Mouse (Mus musculus) midbrain, postnatal 0 days (tissue): ENCODE results near the gene Lclat1. TPM values are rescaled to one million over a fixed set of nuclear protein-coding genes. Genes with fewer than 3 reads are reported as not detected.

Source experiments
- ATAC-seq: fragments of 200-750 bp; cut with Nextera tagmentation; 2 replicates; pipeline ENCODE4 v1.8.0; 2017; ENCODE audit warnings: moderate number of reproducible peaks, mild to moderate bottlenecking, moderate TSS enrichment, moderate library complexity; ENCODE audit not compliant: low FRiP score
- DNase-seq: peaks from one replicate; pipeline ENCODE4 v3.0.0-alpha.2; 2015; ENCODE audit warnings: low spot score
- H3K27ac ChIP-seq: fragments of 300-500 bp; sonication (generic); 2 replicates; pipeline ENCODE4 v1.5.1; 2014; ENCODE audit warnings: low read depth, mild to moderate bottlenecking, low read length, mixed read lengths
- H3K27me3 ChIP-seq: fragments of 300-500 bp; sonication (generic); 2 replicates; pipeline ENCODE4 v1.6.1; 2014; ENCODE audit warnings: low read length, control low read depth, mixed read lengths; ENCODE audit not compliant: insufficient read depth
- H3K36me3 ChIP-seq: fragments of 300-500 bp; sonication (generic); 2 replicates; pipeline ENCODE4 v1.6.1; 2014; ENCODE audit warnings: low read length, control low read depth, mixed read lengths; ENCODE audit not compliant: insufficient read depth
- H3K4me1 ChIP-seq: fragments of 300-500 bp; sonication (generic); 2 replicates; pipeline ENCODE4 v1.6.1; 2014; ENCODE audit warnings: mild to moderate bottlenecking, control low read depth, antibody characterized with exemption, low read length, mixed read lengths; ENCODE audit not compliant: insufficient read depth
- H3K4me2 ChIP-seq: fragments of 300-500 bp; sonication (generic); 2 replicates; pipeline ENCODE4 v1.6.1; 2014; ENCODE audit warnings: low read depth, mild to moderate bottlenecking, low read length, mixed read lengths; ENCODE audit not compliant: poor library complexity, severe bottlenecking
- H3K4me3 ChIP-seq: fragments of 300-500 bp; sonication (generic); 2 replicates; pipeline ENCODE4 v1.5.1; 2014; ENCODE audit warnings: low read depth, mild to moderate bottlenecking, low read length, moderate library complexity
- H3K9ac ChIP-seq: fragments of 300-500 bp; sonication (generic); replicated peaks from 2 replicates; pipeline ENCODE4 v1.6.1; 2014; ENCODE audit warnings: mild to moderate bottlenecking, low read length, moderate library complexity, mixed read lengths; ENCODE audit not compliant: poor library complexity, severe bottlenecking
- H3K9me3 ChIP-seq: fragments of 300-500 bp; sonication (generic); 2 replicates; pipeline ENCODE4 v1.6.1; 2016; ENCODE audit warnings: low read length, control low read depth
- CTCF ChIP-seq: IDR thresholded peaks from 2 replicates; pipeline ENCODE4 v1.5.1; 2016; ENCODE audit warnings: antibody characterized with exemption, mild to moderate bottlenecking
- WGBS: fragments of 180-500 bp; shearing (Covaris S2); extraction: QIAGEN DNeasy Blood & Tissue Kit; methylation state at CpG from one replicate; pipeline ENCODE4 v1.1.7; 2014; 5-methylcytosine and 5-hydroxymethylcytosine counted together
- polyA plus RNA-seq: library from polyadenylated mRNA; unstranded; fragments of >200 nt; fragmentation: Nextera tagmentation; extraction: Ambion mirVana; gene quantifications from 2 replicates; pipeline ENCODE4 v1.2.1, GENCODE M21; 2015
- total RNA-seq: library from RNA; depleted of rRNA; stranded (reverse); fragments of >200 nt; gene quantifications from 2 replicates; pipeline ENCODE4 v1.2.3, GENCODE M21; 2014

The Lclat1 gene
- total and polyA plus RNA-seq, 2 experiments from 2014 or later: 12.4 to 25.6 TPM

DNA sequence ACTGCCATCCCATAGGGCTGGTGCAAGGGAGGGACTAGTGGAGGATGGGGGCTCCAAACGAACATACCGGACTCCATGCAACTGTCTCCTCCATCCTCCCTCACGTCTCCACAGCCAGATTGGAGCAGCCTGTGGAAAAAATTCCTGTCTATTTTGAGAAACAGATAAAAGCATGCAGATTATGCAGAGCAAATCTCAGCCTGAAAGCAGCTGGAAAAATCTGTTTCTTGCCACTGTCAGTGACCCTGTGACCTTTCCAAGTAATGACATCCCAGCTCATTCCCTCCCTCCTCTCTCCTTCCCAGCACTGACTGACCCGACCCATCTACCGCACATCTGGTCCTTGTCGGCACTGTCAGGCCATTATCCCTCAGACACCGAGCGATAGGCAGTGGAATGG lies 35.5 kb upstream of the Lclat1 start:
- no peak for ATAC-seq
- no peak for DNase-seq
- Histone ChIP-seq H3K4me3 (no peak overlapping the region), H3K27ac (no peak overlapping the region), H3K27me3 (no peaks in the 10 kb centered on the region), H3K9me3 (no peaks in the 10 kb centered on the region), H3K9ac (no peak overlapping the region), H3K36me3 (no peaks in the 10 kb centered on the region), H3K4me1 (no peaks in the 10 kb centered on the region), H3K4me2 (no peak overlapping the region)
- 80% methylated on average over 8 of the region's 8 CpGs for WGBS
- no peak for TF ChIP-seq CTCF

DNA sequence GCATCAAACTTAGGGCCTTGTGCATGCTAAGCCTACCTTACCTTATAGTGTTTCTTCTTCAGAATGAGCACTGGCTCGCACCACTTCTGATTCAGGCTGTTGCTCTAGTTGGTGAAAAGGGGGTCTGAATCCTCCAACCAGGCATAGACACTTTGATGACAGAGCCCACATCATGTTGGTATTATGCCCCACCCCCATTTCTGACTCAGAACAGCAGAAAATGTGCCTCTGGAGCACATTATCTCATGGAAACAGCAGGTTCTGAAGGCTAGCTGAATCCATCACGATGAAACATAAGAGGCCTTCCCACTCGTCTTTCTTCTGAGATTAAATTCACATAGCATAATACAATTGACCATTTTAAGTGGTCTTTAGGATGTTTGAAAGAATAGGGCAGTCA lies 33.2 kb upstream of the Lclat1 start:
- H3K36me3 ChIP-seq: no peaks in the 10 kb centered on the region
- H3K4me2 ChIP-seq: no peak overlapping the region
- ATAC-seq (no peak), DNase-seq (no peak)
- no peak for TF ChIP-seq CTCF
- no peak overlapping the region for H3K27ac ChIP-seq
- H3K4me1 ChIP-seq: no peaks in the 10 kb centered on the region
- H3K4me3 ChIP-seq: no peak overlapping the region
- no peaks in the 10 kb centered on the region for H3K27me3 ChIP-seq
- H3K9ac ChIP-seq: no peak overlapping the region
- WGBS: 81% methylated on average over 3 of the region's 3 CpGs
- H3K9me3 ChIP-seq: no peaks in the 10 kb centered on the region

DNA sequence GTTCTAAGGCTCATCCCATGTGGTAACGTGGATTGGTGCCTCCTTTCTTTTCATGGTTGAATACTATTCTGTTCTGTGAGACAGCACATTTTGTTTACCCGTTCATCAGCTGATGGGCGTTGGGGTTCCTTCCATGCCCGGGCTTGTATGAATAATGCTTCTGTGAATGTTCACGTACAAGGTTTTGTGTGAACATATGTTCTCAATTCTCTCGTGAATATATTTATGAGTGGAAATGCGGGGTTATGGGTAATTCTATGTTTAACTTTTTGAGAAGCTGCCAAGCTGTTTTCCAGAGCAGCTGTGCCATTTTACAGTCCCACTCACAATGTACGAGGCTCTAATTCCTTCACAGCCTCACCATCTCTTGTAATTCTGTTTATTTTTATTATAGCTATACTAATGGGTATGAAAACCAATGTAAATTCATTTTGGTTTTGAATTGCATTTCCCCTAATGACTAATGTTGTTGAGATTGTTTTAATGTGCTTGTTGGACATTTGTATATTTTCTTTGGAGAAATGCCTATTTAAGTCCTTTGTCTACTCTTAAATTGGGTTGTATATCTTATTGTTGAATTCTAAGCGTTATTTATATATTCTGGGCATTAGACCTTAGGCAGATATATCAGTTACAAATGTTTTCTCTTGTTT lies 32.4 kb upstream of the Lclat1 start:
- Histone ChIP-seq H3K27me3 (no peaks in the 10 kb centered on the region), H3K4me3 (no peak overlapping the region), H3K4me2 (no peak overlapping the region), H3K9ac (no peak overlapping the region), H3K4me1 (no peaks in the 10 kb centered on the region), H3K27ac (no peak overlapping the region), H3K9me3 (no peaks in the 10 kb centered on the region), H3K36me3 (no peaks in the 10 kb centered on the region)
- no peak for ATAC-seq
- no peak for TF ChIP-seq CTCF
- no peak for DNase-seq
- WGBS: 80% methylated on average over 9 of the region's 9 CpGs

DNA sequence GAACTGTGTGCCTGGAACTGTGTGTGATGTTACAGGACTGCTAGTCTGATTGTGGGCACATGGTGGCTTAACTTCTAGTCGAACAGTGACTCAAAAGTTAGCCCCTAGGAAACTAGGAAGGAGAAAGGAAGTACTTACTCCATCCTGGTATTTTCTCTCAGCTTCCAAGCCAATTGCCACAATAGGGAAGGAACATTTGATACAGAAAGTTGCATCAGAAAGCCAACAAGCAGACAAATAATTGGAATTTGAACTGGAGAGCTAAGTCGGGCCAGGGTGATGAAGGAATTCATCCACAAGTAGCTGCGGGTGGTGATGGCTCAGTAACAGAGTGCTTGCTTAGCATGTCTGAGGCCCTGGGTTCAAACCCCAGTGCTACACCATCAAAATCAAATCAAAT lies 30.1 kb upstream of the Lclat1 start:
- no peak for TF ChIP-seq CTCF
- no peak overlapping the region for H3K27ac ChIP-seq

DNA sequence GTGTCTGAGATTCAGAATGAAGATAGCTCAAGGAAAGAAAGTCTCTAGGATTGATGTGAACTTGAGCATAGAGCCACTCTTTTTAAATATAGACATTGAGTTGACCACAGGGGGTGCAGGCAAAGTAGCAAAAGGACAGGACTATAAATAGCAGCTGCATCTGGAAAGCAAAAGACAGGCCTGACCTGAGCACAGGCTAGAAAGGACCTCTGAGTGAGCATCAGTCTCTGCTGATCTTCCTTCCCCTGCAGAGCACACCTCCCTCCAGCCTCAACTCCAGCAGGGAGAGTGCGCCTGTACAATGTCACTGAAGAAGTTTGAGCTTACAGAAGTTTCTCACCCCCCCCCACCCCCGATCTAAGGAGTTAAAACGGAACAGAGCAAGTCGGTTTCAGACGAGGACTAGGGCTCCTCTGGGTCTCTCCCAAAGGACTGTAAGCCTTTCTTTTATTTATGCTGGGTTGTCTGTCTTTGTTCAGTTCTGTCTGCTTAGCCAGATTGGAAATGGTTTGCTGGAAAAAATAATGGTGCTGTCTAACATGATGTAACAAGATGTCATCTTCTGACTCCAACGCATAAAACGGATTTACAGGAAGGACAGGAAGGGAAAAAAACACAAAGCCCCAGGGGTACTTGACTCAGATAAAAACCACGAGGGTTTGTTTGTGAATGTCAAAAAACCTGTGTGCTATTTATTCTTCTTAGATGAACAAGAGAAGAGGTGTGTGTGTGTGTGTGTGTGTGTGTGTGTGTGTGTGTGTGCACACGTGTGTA lies 26.2 kb upstream of the Lclat1 start:
- 39% methylated on average over 9 of the region's 9 CpGs for WGBS
- no peak for TF ChIP-seq CTCF
- no peak overlapping the region for H3K9ac ChIP-seq
- no peak overlapping the region for H3K27ac ChIP-seq
- DNase-seq: no peak
- no peak overlapping the region for H3K4me2 ChIP-seq
- no peaks in the 10 kb centered on the region for H3K27me3 ChIP-seq
- ATAC-seq: no peak
- no peaks in the 10 kb centered on the region for H3K9me3 ChIP-seq
- no peaks in the 10 kb centered on the region for H3K36me3 ChIP-seq
- no peak overlapping the region for H3K4me3 ChIP-seq
- H3K4me1 ChIP-seq: no peaks in the 10 kb centered on the region

More for the DNA sequence above, 30.1 kb upstream of the Lclat1 start:
- Histone ChIP-seq H3K4me2 (no peak overlapping the region), H3K9me3 (no peaks in the 10 kb centered on the region), H3K27me3 (no peaks in the 10 kb centered on the region), H3K4me1 (no peaks in the 10 kb centered on the region), H3K9ac (no peak overlapping the region), H3K36me3 (no peaks in the 10 kb centered on the region), H3K4me3 (no peak overlapping the region)
- DNase-seq: no peak
- no peak for ATAC-seq
- 89% methylated on average over 3 of the region's 3 CpGs for WGBS

DNA sequence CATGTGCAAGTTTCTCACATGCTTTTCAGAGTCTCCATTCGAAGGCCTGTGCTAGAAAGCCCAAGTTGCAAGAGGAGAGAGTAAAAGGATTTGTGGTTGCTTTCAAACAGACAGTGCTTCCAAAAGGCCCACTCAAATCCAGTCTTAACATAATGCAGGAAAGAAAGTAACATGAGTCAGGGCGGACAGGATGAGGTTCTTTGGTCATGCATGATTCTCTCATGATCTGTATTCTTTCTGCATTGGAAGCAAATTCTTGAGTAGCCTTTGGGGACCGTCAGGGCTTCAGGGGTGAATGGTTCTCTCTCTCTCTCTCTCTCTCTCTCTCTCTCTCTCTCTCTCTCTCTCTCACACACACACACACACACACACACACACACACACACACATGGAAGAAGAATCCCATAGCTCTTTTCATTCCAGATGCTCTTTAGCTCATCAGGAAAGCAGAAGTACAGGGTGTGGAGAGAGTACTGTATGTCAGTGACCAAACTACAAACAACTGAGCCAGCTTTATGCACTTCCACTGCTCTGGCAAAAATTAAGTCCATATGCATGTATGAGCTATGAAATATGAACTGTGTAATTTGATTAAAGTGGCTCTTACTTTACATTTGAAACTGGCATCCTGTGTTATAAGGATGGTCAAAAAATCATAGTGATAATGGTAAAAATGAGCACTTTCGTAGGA lies 25.1 kb upstream of the Lclat1 start:
- no peak overlapping the region for H3K27ac ChIP-seq
- no peak overlapping the region for H3K9ac ChIP-seq
- H3K4me3 ChIP-seq: no peak overlapping the region
- no peak for ATAC-seq
- no peaks in the 10 kb centered on the region for H3K4me1 ChIP-seq
- no peak for DNase-seq
- no peaks in the 10 kb centered on the region for H3K36me3 ChIP-seq
- no peaks in the 10 kb centered on the region for H3K27me3 ChIP-seq
- H3K9me3 ChIP-seq: no peaks in the 10 kb centered on the region
- 76% methylated on average over 4 of the region's 4 CpGs for WGBS
- no peak for TF ChIP-seq CTCF
- H3K4me2 ChIP-seq: no peak overlapping the region
